19 mouse cellular contexts compared by ENCODE assay signal in the genomic region with DNA sequence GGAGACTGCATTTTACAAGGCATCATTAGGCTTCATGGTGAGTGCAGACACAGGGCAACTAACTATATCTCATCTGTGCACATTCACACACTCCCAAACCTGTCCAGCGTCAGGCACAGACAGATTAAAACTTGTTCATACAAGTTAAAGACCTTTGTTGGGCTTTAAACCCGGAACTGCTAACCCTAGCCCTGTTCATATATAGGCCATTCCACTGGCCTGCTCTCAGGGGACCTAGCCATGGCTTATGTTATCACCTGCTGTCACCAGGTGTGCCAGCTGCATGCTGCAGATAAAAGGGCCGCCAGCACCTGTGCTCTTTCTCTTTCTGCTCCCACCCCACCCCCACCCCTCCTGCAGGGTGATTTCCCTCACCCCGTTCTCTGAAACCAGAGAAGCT. TPM values are rescaled to one million over a fixed set of nuclear protein-coding genes. Genes with fewer than 3 reads are reported as not detected.
A peak's percentile ranks its signal among the peaks of the same experiment; 100 is the strongest.
DNase-seq lines count a peak whose midpoint lies in the region; ATAC-seq and TF ChIP-seq lines count a peak whose summit lies in the region.
"Had no signal": no experiment of that assay in that cellular context is flagged by ENCODE, and none has a peak within 500 bp of the region (broad histone marks: within the 10 kb centered on the region; RNA-seq: fewer than 3 reads in every experiment).

No protein-coding gene starts in this region.

- no peaks in the 10 kb centered on the region for H3K27me3 ChIP-seq in lung, embryonic 15.5 days
- no peaks in the 10 kb centered on the region for H3K27me3 ChIP-seq in liver, embryonic 12.5 days (replicated peaks)
- no peaks in the 10 kb centered on the region for H3K27me3 ChIP-seq in forebrain, embryonic 16.5 days (replicated peaks; ENCODE audit: control insufficient read depth, insufficient read depth, low read length)

- H3K27ac ChIP-seq in lung, embryonic 15.5 days, result peak overlapping the region; percentile 38; the same call in 1 of the 2 replicates
- H3K27ac ChIP-seq in liver, embryonic 12.5 days, result peak overlapping the region; percentile 78
- H3K27ac ChIP-seq in forebrain, embryonic 16.5 days (ENCODE audit: low read length), result no peak overlapping the region
- H3K27ac ChIP-seq in layer of hippocampus, adult 2 months, result no peak overlapping the region
- H3K27ac ChIP-seq: midbrain, embryonic 12.5 days had no signal

- no peaks in the 10 kb centered on the region for H3K36me3 ChIP-seq in lung, embryonic 15.5 days
- no peaks in the 10 kb centered on the region for H3K36me3 ChIP-seq in liver, embryonic 12.5 days
- H3K36me3 ChIP-seq in forebrain, embryonic 16.5 days (ENCODE audit: control insufficient read depth, insufficient read depth), result no peaks in the 10 kb centered on the region
- H3K36me3 ChIP-seq: forebrain, embryonic 12.5 days; midbrain, embryonic 12.5 days had no signal

- H3K9me3 ChIP-seq in lung, embryonic 15.5 days, result no peaks in the 10 kb centered on the region
- no peaks in the 10 kb centered on the region for H3K9me3 ChIP-seq in liver, embryonic 12.5 days (replicated peaks)
- no peaks in the 10 kb centered on the region for H3K9me3 ChIP-seq in forebrain, embryonic 16.5 days (ENCODE audit: control insufficient read depth, low read length)
- H3K9me3 ChIP-seq: forebrain, embryonic 12.5 days; midbrain, embryonic 12.5 days had no signal

- H3K4me1 ChIP-seq in lung, embryonic 15.5 days, result peaks cover 20% of the 10 kb centered on the region
- H3K4me1 ChIP-seq in liver, embryonic 12.5 days, result peaks cover 78% of the 10 kb centered on the region
- H3K4me1 ChIP-seq in forebrain, embryonic 16.5 days (replicated peaks; ENCODE audit: control insufficient read depth, insufficient read depth, low read length), result peaks cover 4% of the 10 kb centered on the region

- no peak overlapping the region for H3K9ac ChIP-seq in lung, embryonic 15.5 days
- H3K9ac ChIP-seq in liver, embryonic 12.5 days, result peak overlapping the region; percentile 29; the same call in 1 of the 2 replicates
- no peak overlapping the region for H3K9ac ChIP-seq in forebrain, embryonic 16.5 days (replicated peaks; ENCODE audit: low read depth, low read length)
- H3K9ac ChIP-seq: forebrain, embryonic 12.5 days; midbrain, embryonic 12.5 days had no signal

- no peak for DNase-seq in lung, postnatal 14 days
- no peak for DNase-seq in adrenal gland, postnatal 36 days
- no peak for DNase-seq in layer of hippocampus, adult 2 months (ENCODE audit: low spot score in 2 of 2)
- DNase-seq: cerebellum, postnatal 36 days; heart, postnatal 36 days; kidney, adult 11 months had no signal

- no peak overlapping the region for H3K4me2 ChIP-seq in lung, embryonic 15.5 days
- H3K4me2 ChIP-seq in liver, embryonic 12.5 days, result peak overlapping the region; percentile 53
- H3K4me2 ChIP-seq in forebrain, embryonic 16.5 days (ENCODE audit: low read length), result no peak overlapping the region
- H3K4me2 ChIP-seq: forebrain, embryonic 12.5 days; midbrain, embryonic 12.5 days had no signal

- no peak for ATAC-seq in lung, embryonic 15.5 days (ENCODE audit: borderline replicate concordance, extremely low read depth, low FRiP score, low TSS enrichment)
- peak; percentile 61 for ATAC-seq in erythroblast, adult 5-6 weeks (replicated peaks; ENCODE audit: low FRiP score, poor library complexity, severe bottlenecking)
- peak; percentile 77 for ATAC-seq in liver, embryonic 12.5 days
- no peak for ATAC-seq in forebrain, embryonic 16.5 days
- ATAC-seq: CD4-positive, CD25-positive, alpha-beta regulatory T cell, adult 4 months had no signal

- no peak for TF ChIP-seq CTCF in layer of hippocampus, adult 2 months (conservative IDR thresholded peaks at IDR 0.05)

- no peak overlapping the region for H3K4me3 ChIP-seq in lung, embryonic 15.5 days
- H3K4me3 ChIP-seq in liver, embryonic 12.5 days, result no peak overlapping the region
- no peak overlapping the region for H3K4me3 ChIP-seq in forebrain, embryonic 16.5 days (replicated peaks; ENCODE audit: low read length)
- no peak overlapping the region for H3K4me3 ChIP-seq in layer of hippocampus, adult 2 months
- H3K4me3 ChIP-seq: forebrain, embryonic 12.5 days; midbrain, embryonic 12.5 days had no signal

- WGBS in lung, embryonic 15.5 days, result 50% methylated on average over 4 of the region's 4 CpGs
- 19% methylated on average over 4 of the region's 4 CpGs for WGBS in liver, embryonic 12.5 days (ENCODE audit: insufficient replicate concordance)
- WGBS in forebrain, embryonic 16.5 days, result 59% methylated on average over 4 of the region's 4 CpGs

RNA-seq across cellular contexts. Expression of a gene that starts 13.6 kb away (rescaled TPM):
- not detected in 2 replicates for polyA plus RNA-seq in lung, embryonic 15.5 days (2015; fragmentation: Nextera tagmentation; extraction: Ambion mirVana)
- not detected in 2 replicates for total RNA-seq in erythroblast, adult 5-6 weeks (2015; ENCODE audit: low replicate concordance)
- total RNA-seq in erythroblast, adult 5-6 weeks (2017; ENCODE audit: low replicate concordance), result not detected in 2 replicates
- polyA plus RNA-seq in liver, embryonic 12.5 days (2016; fragmentation: Nextera tagmentation; extraction: Ambion mirVana), result not detected in 2 replicates
- polyA plus RNA-seq in forebrain, embryonic 16.5 days (2015; fragmentation: Nextera tagmentation; extraction: Ambion mirVana), result not detected in 2 replicates
- not detected for total RNA-seq in adrenal gland, postnatal 36 days (2021)
- not detected for total RNA-seq in layer of hippocampus, adult 2 months (2021)
- total RNA-seq: granulocyte monocyte progenitor cell, adult 5-6 weeks; heart, postnatal 36 days; layer of hippocampus, adult 8-10 months; liver, adult 2 months had no signal
- polyA plus RNA-seq: brain, embryonic 14.5 days; CD4-positive, CD25-positive, alpha-beta regulatory T cell, adult 4 months; forebrain, embryonic 12.5 days; liver, adult 2 months; midbrain, embryonic 12.5 days; neural tube, embryonic 11.5 days; testis, adult 2 months had no signal

RNA-seq across cellular contexts. Expression of a gene that starts 18.4 kb away (rescaled TPM):
- 5.3 and 5.8 TPM in 2 replicates for polyA plus RNA-seq in lung, embryonic 15.5 days (2015; fragmentation: Nextera tagmentation; extraction: Ambion mirVana)
- total RNA-seq in erythroblast, adult 5-6 weeks (2015; ENCODE audit: low replicate concordance), result 0.84 TPM in 1 of 2 replicates, not detected in the other
- total RNA-seq in erythroblast, adult 5-6 weeks (2017; ENCODE audit: low replicate concordance), result not detected in 2 replicates
- 1.9 and 2.3 TPM in 2 replicates for polyA plus RNA-seq in liver, embryonic 12.5 days (2016; fragmentation: Nextera tagmentation; extraction: Ambion mirVana)
- polyA plus RNA-seq in forebrain, embryonic 16.5 days (2015; fragmentation: Nextera tagmentation; extraction: Ambion mirVana), result 45.4 and 53.0 TPM in 2 replicates
- total RNA-seq in adrenal gland, postnatal 36 days (2021), result under 1 TPM; 0.83 to 0.95 TPM
- total RNA-seq in layer of hippocampus, adult 2 months (2021), result 100 to 1,000 TPM in 1 of 2 experiments, 10 to 100 TPM in 1; 93.4 to 101 TPM
- total RNA-seq: heart, postnatal 36 days had no signal

RNA-seq across cellular contexts. Expression of a gene that starts 24.8 kb away (rescaled TPM):
- 1.4 and 1.6 TPM in 2 replicates for polyA plus RNA-seq in lung, embryonic 15.5 days (2015; fragmentation: Nextera tagmentation; extraction: Ambion mirVana)
- 336 and 380 TPM in 2 replicates for total RNA-seq in erythroblast, adult 5-6 weeks (2015; ENCODE audit: low replicate concordance)
- 99.4 and 179 TPM in 2 replicates for total RNA-seq in erythroblast, adult 5-6 weeks (2017; ENCODE audit: low replicate concordance)
- polyA plus RNA-seq in liver, embryonic 12.5 days (2016; fragmentation: Nextera tagmentation; extraction: Ambion mirVana), result 1.4 and 2.7 TPM in 2 replicates
- 0.40 and 0.57 TPM in 2 replicates for polyA plus RNA-seq in forebrain, embryonic 16.5 days (2015; fragmentation: Nextera tagmentation; extraction: Ambion mirVana)
- under 1 TPM in 1 of 2 experiments, not detected in 1; 0.99 TPM for total RNA-seq in adrenal gland, postnatal 36 days (2021)
- total RNA-seq in layer of hippocampus, adult 2 months (2021), result not detected
- polyA plus RNA-seq: CD4-positive, CD25-positive, alpha-beta regulatory T cell, adult 4 months; forebrain, embryonic 12.5 days; neural tube, embryonic 11.5 days had no signal

RNA-seq across cellular contexts. Expression of a gene that starts 32.0 kb away (rescaled TPM):
- 238 and 246 TPM in 2 replicates for polyA plus RNA-seq in lung, embryonic 15.5 days (2015; fragmentation: Nextera tagmentation; extraction: Ambion mirVana)
- 186 and 267 TPM in 2 replicates for total RNA-seq in erythroblast, adult 5-6 weeks (2015; ENCODE audit: low replicate concordance)
- total RNA-seq in erythroblast, adult 5-6 weeks (2017; ENCODE audit: low replicate concordance), result 78.8 and 112 TPM in 2 replicates
- polyA plus RNA-seq in liver, embryonic 12.5 days (2016; fragmentation: Nextera tagmentation; extraction: Ambion mirVana), result 35.7 TPM in 2 replicates
- polyA plus RNA-seq in forebrain, embryonic 16.5 days (2015; fragmentation: Nextera tagmentation; extraction: Ambion mirVana), result 21.0 and 26.1 TPM in 2 replicates
- total RNA-seq in adrenal gland, postnatal 36 days (2021), result 100 to 1,000 TPM; 135 to 191 TPM
- 10 to 100 TPM in 1 of 2 experiments, 1 to 10 TPM in 1; 9.6 to 13.9 TPM for total RNA-seq in layer of hippocampus, adult 2 months (2021)

RNA-seq across cellular contexts. Expression of a gene that starts 35.5 kb away (rescaled TPM):
- 14.6 and 15.2 TPM in 2 replicates for polyA plus RNA-seq in lung, embryonic 15.5 days (2015; fragmentation: Nextera tagmentation; extraction: Ambion mirVana)
- not detected in 2 replicates for total RNA-seq in erythroblast, adult 5-6 weeks (2015; ENCODE audit: low replicate concordance)
- not detected in 2 replicates for total RNA-seq in erythroblast, adult 5-6 weeks (2017; ENCODE audit: low replicate concordance)
- 0.71 and 1.1 TPM in 2 replicates for polyA plus RNA-seq in liver, embryonic 12.5 days (2016; fragmentation: Nextera tagmentation; extraction: Ambion mirVana)
- polyA plus RNA-seq in forebrain, embryonic 16.5 days (2015; fragmentation: Nextera tagmentation; extraction: Ambion mirVana), result 0.17 TPM in 1 of 2 replicates, not detected in the other
- total RNA-seq in adrenal gland, postnatal 36 days (2021), result 1 to 10 TPM; 1.4 to 1.5 TPM
- not detected for total RNA-seq in layer of hippocampus, adult 2 months (2021)
- total RNA-seq: heart, postnatal 36 days; layer of hippocampus, adult 8-10 months had no signal

Comparison
In these comparisons a context has a peak if more than half of its experiments do, and no peak if none do; other contexts are left out.
1. ATAC-seq: peak in erythroblast, adult 5-6 weeks (single experiment) and liver, embryonic 12.5 days (single experiment); none in lung, embryonic 15.5 days (single experiment) and forebrain, embryonic 16.5 days (single experiment).
2. H3K27ac ChIP-seq: peak in lung, embryonic 15.5 days (single experiment) and liver, embryonic 12.5 days (single experiment); none in forebrain, embryonic 16.5 days (single experiment) and layer of hippocampus, adult 2 months (single experiment).
3. RNA of a gene that starts 18.4 kb away (total RNA-seq): 93.4 to 101 TPM in layer of hippocampus, adult 2 months; 0.83 to 0.95 TPM in adrenal gland, postnatal 36 days and 0.84 TPM in erythroblast, adult 5-6 weeks; every median in the first group is over 10 times any median in the second.
4. RNA of a gene that starts 24.8 kb away (total RNA-seq): 99.4 to 380 TPM in erythroblast, adult 5-6 weeks; 0.99 TPM in adrenal gland, postnatal 36 days and not detected in layer of hippocampus, adult 2 months; every median in the first group is over 10 times any median in the second.